ENCODE assay signal across 22 mouse cellular contexts in genomic region chr2:161695819-161696218, GRCm38 (mm10).
"Had no signal": no experiment of that assay in that cellular context is flagged by ENCODE, and none has a peak within 500 bp of the region (broad histone marks: within the 10 kb centered on the region; RNA-seq: fewer than 3 reads in every experiment).

No protein-coding gene starts in this region.

- DNase-seq: cerebellum, adult 2 months; cerebellum, adult 8-10 months; cerebellum, adult 9-10 months; cerebellum, adult 9-11 months; cerebellum, postnatal 10 days; cerebellum, postnatal 14 days; cerebellum, postnatal 25 days; cerebellum, postnatal 36 days; embryo, embryonic 11 days; forebrain, postnatal 0 days; gastrocnemius, adult 2 months; gastrocnemius, postnatal 10 days; gastrocnemius, postnatal 14 days; gastrocnemius, postnatal 25 days; gastrocnemius, postnatal 36 days; heart, adult 11 months; heart, adult 18-20 months; heart, adult 2 months had no signal

- ATAC-seq: forebrain, embryonic 13.5 days; forebrain, embryonic 14.5 days; forebrain, embryonic 15.5 days; forebrain, embryonic 16.5 days had no signal
